Mouse (Mus musculus) forebrain, embryonic 16.5 days (tissue): Measurements from ENCODE around the gene Cyp1b1. TPM values are rescaled to one million over a fixed set of nuclear protein-coding genes. Genes with fewer than 3 reads are reported as not detected.

Source experiments
- ATAC-seq: fragments of 200-750 bp; cut with Nextera tagmentation; 2 replicates; pipeline ENCODE4 v1.8.0; 2017; ENCODE audit warnings: mild to moderate bottlenecking, moderate library complexity
- H3K27ac ChIP-seq: fragments of 300-500 bp; sonication (generic); 2 replicates; pipeline ENCODE4 v1.5.1; 2014; ENCODE audit warnings: low read length, control low read depth
- H3K27me3 ChIP-seq: fragments of 300-500 bp; sonication (generic); replicated peaks from 2 replicates; pipeline ENCODE4 v1.6.1; 2014; ENCODE audit warnings: low read length; ENCODE audit not compliant: control insufficient read depth, insufficient read depth
- H3K36me3 ChIP-seq: fragments of 300-500 bp; sonication (generic); 2 replicates; pipeline ENCODE4 v1.6.1; 2014; ENCODE audit not compliant: control insufficient read depth, insufficient read depth
- H3K4me1 ChIP-seq: fragments of 300-500 bp; sonication (generic); replicated peaks from 2 replicates; pipeline ENCODE4 v1.6.1; 2014; ENCODE audit warnings: low read length; ENCODE audit not compliant: control insufficient read depth, insufficient read depth
- H3K4me2 ChIP-seq: fragments of 300-500 bp; sonication (generic); 2 replicates; pipeline ENCODE4 v1.6.1; 2014; ENCODE audit warnings: mild to moderate bottlenecking, low read length, control low read depth
- H3K4me3 ChIP-seq: fragments of 300-500 bp; sonication (generic); replicated peaks from 2 replicates; pipeline ENCODE4 v1.5.1; 2014; ENCODE audit warnings: mild to moderate bottlenecking, low read length, control low read depth
- H3K9ac ChIP-seq: fragments of 300-500 bp; sonication (generic); replicated peaks from 2 replicates; pipeline ENCODE4 v1.6.1; 2014; ENCODE audit warnings: low read depth, low read length, control low read depth
- H3K9me3 ChIP-seq: fragments of 300-500 bp; sonication (generic); 2 replicates; pipeline ENCODE4 v1.6.1; 2016; ENCODE audit warnings: low read length; ENCODE audit not compliant: control insufficient read depth
- WGBS: fragments of 180-500 bp; shearing (Covaris S2); extraction: QIAGEN DNeasy Blood & Tissue Kit; methylation state at CpG from one replicate; pipeline ENCODE4 v1.1.7; 2014; 5-methylcytosine and 5-hydroxymethylcytosine counted together
- polyA plus RNA-seq: library from polyadenylated mRNA; unstranded; fragments of >200 nt; fragmentation: Nextera tagmentation; extraction: Ambion mirVana; gene quantifications from 2 replicates; pipeline ENCODE4 v1.2.1, GENCODE M21; 2015

The Cyp1b1 gene
- polyA plus RNA-seq, 1 experiment from 2014 or later, result 4.4 TPM

- ATAC-seq, result no peak
- Histone ChIP-seq H3K36me3 (no peaks in the 10 kb centered on the region), H3K27me3 (no peaks in the 10 kb centered on the region), H3K27ac (no peak overlapping the region), H3K4me1 (no peaks in the 10 kb centered on the region), H3K9me3 (no peaks in the 10 kb centered on the region), H3K4me2 (no peak overlapping the region), H3K4me3 (no peak overlapping the region), H3K9ac (no peak overlapping the region)
- 82% methylated on average over 9 of the region's 9 CpGs for WGBS
These were observed 53.0 kb downstream of the Cyp1b1 start for GRCm38 (mm10) chr17:79661848-79662247.

- H3K4me1 ChIP-seq, result no peaks in the 10 kb centered on the region
- H3K36me3 ChIP-seq, result no peaks in the 10 kb centered on the region
- H3K27ac ChIP-seq, result no peak overlapping the region
- no peak overlapping the region for H3K4me3 ChIP-seq
- no peak for ATAC-seq
- no peak overlapping the region for H3K9ac ChIP-seq
- H3K4me2 ChIP-seq, result no peak overlapping the region
- H3K9me3 ChIP-seq, result no peaks in the 10 kb centered on the region
- no peaks in the 10 kb centered on the region for H3K27me3 ChIP-seq
- 39% methylated on average over 7 of the region's 7 CpGs for WGBS
These were observed 53.5 kb downstream of the Cyp1b1 start for GRCm38 (mm10) chr17:79661387-79661786.

GRCm38 (mm10) chr17:79658863-79659262, 56.0 kb downstream of the Cyp1b1 start:
- Histone ChIP-seq H3K4me1 (no peaks in the 10 kb centered on the region), H3K27ac (no peak overlapping the region), H3K36me3 (no peaks in the 10 kb centered on the region), H3K4me3 (no peak overlapping the region), H3K4me2 (no peak overlapping the region), H3K27me3 (no peaks in the 10 kb centered on the region), H3K9ac (no peak overlapping the region), H3K9me3 (no peaks in the 10 kb centered on the region)
- ATAC-seq, result no peak
- 73% methylated on average over 8 of the region's 8 CpGs for WGBS

- Histone ChIP-seq H3K4me1 (no peaks in the 10 kb centered on the region), H3K9me3 (no peaks in the 10 kb centered on the region), H3K27ac (no peak overlapping the region), H3K4me3 (no peak overlapping the region), H3K36me3 (no peaks in the 10 kb centered on the region), H3K4me2 (no peak overlapping the region), H3K27me3 (no peaks in the 10 kb centered on the region), H3K9ac (no peak overlapping the region)
- WGBS, result 62% methylated on average over 3 of the region's 3 CpGs
- ATAC-seq, result no peak
These were observed 56.4 kb downstream of the Cyp1b1 start for GRCm38 (mm10) chr17:79658452-79658851.

GRCm38 (mm10) chr17:79657785-79658184, 57.1 kb downstream of the Cyp1b1 start:
- ATAC-seq, result no peak
- Histone ChIP-seq H3K27me3 (no peaks in the 10 kb centered on the region), H3K27ac (no peak overlapping the region), H3K4me3 (no peak overlapping the region), H3K4me1 (no peaks in the 10 kb centered on the region), H3K36me3 (no peaks in the 10 kb centered on the region), H3K9me3 (no peaks in the 10 kb centered on the region), H3K4me2 (no peak overlapping the region), H3K9ac (no peak overlapping the region)
- WGBS, result 70% methylated on average over 9 of the region's 9 CpGs

- ATAC-seq, result no peak
- Histone ChIP-seq H3K9ac (no peak overlapping the region), H3K4me1 (no peaks in the 10 kb centered on the region), H3K4me3 (no peak overlapping the region), H3K36me3 (no peaks in the 10 kb centered on the region), H3K4me2 (no peak overlapping the region), H3K27ac (no peak overlapping the region), H3K9me3 (no peaks in the 10 kb centered on the region), H3K27me3 (no peaks in the 10 kb centered on the region)
- WGBS, result 61% methylated on average over 3 of the region's 3 CpGs
These were observed 60.7 kb downstream of the Cyp1b1 start for GRCm38 (mm10) chr17:79654187-79654586.

- Histone ChIP-seq H3K9ac (no peak overlapping the region), H3K4me1 (no peaks in the 10 kb centered on the region), H3K4me3 (no peak overlapping the region), H3K27ac (no peak overlapping the region), H3K4me2 (no peak overlapping the region), H3K27me3 (no peaks in the 10 kb centered on the region), H3K9me3 (no peaks in the 10 kb centered on the region), H3K36me3 (no peaks in the 10 kb centered on the region)
- no peak for ATAC-seq
- WGBS, result 96% methylated on average over 1 of the region's 1 CpGs
These were observed 61.7 kb downstream of the Cyp1b1 start for GRCm38 (mm10) chr17:79653171-79653570.

Other genes with a start within 250 kb of the Cyp1b1 start
- gene Rmdn2, start 103.2 kb downstream of the Cyp1b1 start, polyA plus RNA-seq, result 5.8 and 6.4 TPM in 2 replicates
- 38.6 and 39.2 TPM in 2 replicates for gene Atl2, start 181.1 kb upstream of the Cyp1b1 start, polyA plus RNA-seq